Mouse (Mus musculus): ENCODE measurements around the gene Farp1. TPM values are rescaled to one million over a fixed set of nuclear protein-coding genes. Genes with fewer than 3 reads are reported as not detected.
"Not testable (repeated sequence)": the region's sequence is repeated elsewhere in the genome, so short reads cannot be mapped to it uniquely, and the experiment has no call there.

Farp1 gene
- polyA plus RNA-seq, 1 experiment from 2014 or later, result 15.8 TPM

- no peaks in the 10 kb centered on the region for H3K9me3 ChIP-seq
- peaks cover 25% of the 10 kb centered on the region for H3K4me1 ChIP-seq (replicated peaks)
- no peaks in the 10 kb centered on the region for H3K36me3 ChIP-seq
- 1% methylated on average over 19 of the region's 19 CpGs for WGBS
- no peak for ATAC-seq
- peak overlapping the region; percentile 97 for H3K4me3 ChIP-seq (replicated peaks)
- peak overlapping the region; percentile 92 for H3K9ac ChIP-seq
- H3K4me2 ChIP-seq (replicated peaks), result peak overlapping the region; percentile 94
- no peaks in the 10 kb centered on the region for H3K27me3 ChIP-seq (replicated peaks)
- peak overlapping the region; percentile 48 for H3K27ac ChIP-seq
These were observed 1.7 kb downstream of the Farp1 start for GRCm38 (mm10) chr14:121036612-121037221.

GRCm38 (mm10) chr14:121037276-121037675 is 2.3 kb downstream of the Farp1 start:
- Histone ChIP-seq H3K4me2 (replicated peaks) (peak overlapping the region; percentile 94), H3K4me1 (replicated peaks) (peaks cover 25% of the 10 kb centered on the region), H3K36me3 (no peaks in the 10 kb centered on the region), H3K9ac (peak overlapping the region; percentile 92; the same call in 1 of the 2 replicates), H3K27ac (no peak overlapping the region), H3K27me3 (replicated peaks) (no peaks in the 10 kb centered on the region), H3K9me3 (no peaks in the 10 kb centered on the region), H3K4me3 (replicated peaks) (peak overlapping the region; percentile 97)
- 10% methylated on average over 7 of the region's 7 CpGs for WGBS
- ATAC-seq, result no peak

- H3K27me3 ChIP-seq (replicated peaks), result no peaks in the 10 kb centered on the region
- 59% methylated on average over 5 of the region's 5 CpGs for WGBS
- no peak for ATAC-seq
These were observed 3.7 kb downstream of the Farp1 start for GRCm38 (mm10) chr14:121038676-121039075.

GRCm38 (mm10) chr14:121044145-121044544 is 9.1 kb downstream of the Farp1 start:
- Histone ChIP-seq H3K27me3 (replicated peaks) (no peaks in the 10 kb centered on the region), H3K4me2 (replicated peaks) (no peak overlapping the region), H3K36me3 (no peaks in the 10 kb centered on the region), H3K4me3 (replicated peaks) (no peak overlapping the region), H3K4me1 (replicated peaks) (peaks cover 14% of the 10 kb centered on the region; the same call in 1 of the 2 replicates), H3K9ac (no peak overlapping the region), H3K27ac (no peak overlapping the region), H3K9me3 (no peaks in the 10 kb centered on the region)
- no peak for ATAC-seq
- WGBS, result 89% methylated on average over 3 of the region's 3 CpGs

More at GRCm38 (mm10) chr14:121038676-121039075, 3.7 kb downstream of the Farp1 start:
- H3K4me3 ChIP-seq (replicated peaks), result no peak overlapping the region
- H3K9ac ChIP-seq, result no peak overlapping the region
- H3K36me3 ChIP-seq, result no peaks in the 10 kb centered on the region
- peaks cover 25% of the 10 kb centered on the region for H3K4me1 ChIP-seq (replicated peaks)
- H3K4me2 ChIP-seq (replicated peaks), result 0 out of 2 replicates have a peak overlapping the region, but pooled peaks have one; percentile 14
- no peak overlapping the region for H3K27ac ChIP-seq
- no peaks in the 10 kb centered on the region for H3K9me3 ChIP-seq

- no peak overlapping the region for H3K9ac ChIP-seq
- WGBS, result 83% methylated on average over 9 of the region's 9 CpGs
- H3K9me3 ChIP-seq, result no peaks in the 10 kb centered on the region
- ATAC-seq, result no peak
- no peaks in the 10 kb centered on the region for H3K36me3 ChIP-seq
- H3K27me3 ChIP-seq (replicated peaks), result no peaks in the 10 kb centered on the region
- H3K4me3 ChIP-seq (replicated peaks), result no peak overlapping the region
- peaks cover 18% of the 10 kb centered on the region for H3K4me1 ChIP-seq (replicated peaks)
- H3K27ac ChIP-seq, result no peak overlapping the region
- H3K4me2 ChIP-seq (replicated peaks), result no peak overlapping the region
These were observed 11.4 kb downstream of the Farp1 start for GRCm38 (mm10) chr14:121046313-121046961.

GRCm38 (mm10) chr14:121047780-121048179 is 12.8 kb downstream of the Farp1 start:
- Histone ChIP-seq H3K4me1 (replicated peaks) (peaks cover 24% of the 10 kb centered on the region), H3K4me3 (replicated peaks) (no peak overlapping the region), H3K4me2 (replicated peaks) (no peak overlapping the region), H3K9me3 (no peaks in the 10 kb centered on the region), H3K9ac (no peak overlapping the region), H3K27me3 (replicated peaks) (no peaks in the 10 kb centered on the region), H3K36me3 (no peaks in the 10 kb centered on the region), H3K27ac (no peak overlapping the region)
- 73% methylated on average over 6 of the region's 6 CpGs for WGBS
- ATAC-seq, result no peak

- H3K9ac ChIP-seq; H3K9me3 ChIP-seq; H3K27me3 ChIP-seq (replicated peaks); H3K4me2 ChIP-seq (replicated peaks); H3K4me3 ChIP-seq (replicated peaks); H3K36me3 ChIP-seq; ATAC-seq; H3K27ac ChIP-seq: not testable (repeated sequence)
- WGBS, result 85% methylated on average over 3 of the region's 4 CpGs
- H3K4me1 ChIP-seq (replicated peaks), result peaks cover 40% of the 10 kb centered on the region
These were observed 16.0 kb downstream of the Farp1 start for GRCm38 (mm10) chr14:121051002-121051401.

GRCm38 (mm10) chr14:121053020-121053518 is 18.1 kb downstream of the Farp1 start:
- Histone ChIP-seq H3K4me2 (replicated peaks) (peak overlapping the region; percentile 39), H3K4me3 (replicated peaks) (no peak overlapping the region), H3K4me1 (replicated peaks) (peaks cover 37% of the 10 kb centered on the region), H3K36me3 (no peaks in the 10 kb centered on the region), H3K27me3 (replicated peaks) (no peaks in the 10 kb centered on the region), H3K27ac (peak overlapping the region; percentile 63; the same call in 1 of the 2 replicates), H3K9ac (0 out of 2 replicates have a peak overlapping the region, but pooled peaks have one; percentile 2), H3K9me3 (no peaks in the 10 kb centered on the region)
- peak; percentile 87 for ATAC-seq
- WGBS, result 2% methylated on average over 5 of the region's 5 CpGs

GRCm38 (mm10) chr14:121054062-121054461 is 19.1 kb downstream of the Farp1 start:
- no peak overlapping the region for H3K27ac ChIP-seq

GRCm38 (mm10) chr14:121057750-121058149 is 22.8 kb downstream of the Farp1 start:
- Histone ChIP-seq H3K4me3 (replicated peaks) (no peak overlapping the region), H3K4me1 (replicated peaks) (peaks cover 47% of the 10 kb centered on the region)
- WGBS, result 95% methylated on average over 5 of the region's 5 CpGs

More at GRCm38 (mm10) chr14:121054062-121054461, 19.1 kb downstream of the Farp1 start:
- Histone ChIP-seq H3K4me2 (replicated peaks) (no peak overlapping the region), H3K4me1 (replicated peaks) (peaks cover 34% of the 10 kb centered on the region), H3K9ac (no peak overlapping the region), H3K36me3 (no peaks in the 10 kb centered on the region), H3K27me3 (replicated peaks) (no peaks in the 10 kb centered on the region), H3K9me3 (no peaks in the 10 kb centered on the region), H3K4me3 (replicated peaks) (no peak overlapping the region)
- no peak for ATAC-seq
- 74% methylated on average over 5 of the region's 5 CpGs for WGBS

GRCm38 (mm10) chr14:121058481-121058880 is 23.5 kb downstream of the Farp1 start:
- no peak overlapping the region for H3K4me3 ChIP-seq (replicated peaks)
- no peaks in the 10 kb centered on the region for H3K9me3 ChIP-seq
- WGBS, result 97% methylated on average over 1 of the region's 1 CpGs
- H3K9ac ChIP-seq, result no peak overlapping the region
- ATAC-seq, result no peak
- H3K4me2 ChIP-seq (replicated peaks), result no peak overlapping the region
- H3K4me1 ChIP-seq (replicated peaks), result peaks cover 46% of the 10 kb centered on the region
- H3K27ac ChIP-seq, result no peak overlapping the region
- H3K27me3 ChIP-seq (replicated peaks), result no peaks in the 10 kb centered on the region
- H3K36me3 ChIP-seq, result no peaks in the 10 kb centered on the region

More at GRCm38 (mm10) chr14:121057750-121058149, 22.8 kb downstream of the Farp1 start:
- no peak overlapping the region for H3K27ac ChIP-seq
- no peaks in the 10 kb centered on the region for H3K27me3 ChIP-seq (replicated peaks)
- H3K9me3 ChIP-seq, result no peaks in the 10 kb centered on the region
- H3K36me3 ChIP-seq, result no peaks in the 10 kb centered on the region
- no peak overlapping the region for H3K4me2 ChIP-seq (replicated peaks)
- no peak for ATAC-seq
- no peak overlapping the region for H3K9ac ChIP-seq

- H3K27me3 ChIP-seq (replicated peaks), result no peaks in the 10 kb centered on the region
- no peak overlapping the region for H3K4me2 ChIP-seq (replicated peaks)
- no peaks in the 10 kb centered on the region for H3K9me3 ChIP-seq
- no peaks in the 10 kb centered on the region for H3K36me3 ChIP-seq
- H3K4me3 ChIP-seq (replicated peaks), result no peak overlapping the region
- no peak for ATAC-seq
- 62% methylated on average over 10 of the region's 10 CpGs for WGBS
- peaks cover 38% of the 10 kb centered on the region for H3K4me1 ChIP-seq (replicated peaks)
- H3K27ac ChIP-seq, result no peak overlapping the region
- H3K9ac ChIP-seq, result no peak overlapping the region
These were observed 24.3 kb downstream of the Farp1 start for GRCm38 (mm10) chr14:121059266-121059665.
